Mouse (Mus musculus) bone marrow, adult 2 months (tissue): ENCODE results near the gene Sgms1.

Source experiments
- CTCF ChIP-seq: fragments of 200-500 bp; IDR thresholded peaks from 2 replicates; pipeline ENCODE4 v1.5.1; 2011; ENCODE audit warnings: low read length, control low read depth; ENCODE audit not compliant: control insufficient read depth, insufficient read depth
- POLR2A ChIP-seq: fragments of 200-500 bp; IDR thresholded peaks from 2 replicates; pipeline ENCODE4 v1.6.1; 2011; ENCODE audit warnings: low read depth, mild to moderate bottlenecking, control low read depth, low read length, borderline replicate concordance; ENCODE audit not compliant: control insufficient read depth

DNA sequence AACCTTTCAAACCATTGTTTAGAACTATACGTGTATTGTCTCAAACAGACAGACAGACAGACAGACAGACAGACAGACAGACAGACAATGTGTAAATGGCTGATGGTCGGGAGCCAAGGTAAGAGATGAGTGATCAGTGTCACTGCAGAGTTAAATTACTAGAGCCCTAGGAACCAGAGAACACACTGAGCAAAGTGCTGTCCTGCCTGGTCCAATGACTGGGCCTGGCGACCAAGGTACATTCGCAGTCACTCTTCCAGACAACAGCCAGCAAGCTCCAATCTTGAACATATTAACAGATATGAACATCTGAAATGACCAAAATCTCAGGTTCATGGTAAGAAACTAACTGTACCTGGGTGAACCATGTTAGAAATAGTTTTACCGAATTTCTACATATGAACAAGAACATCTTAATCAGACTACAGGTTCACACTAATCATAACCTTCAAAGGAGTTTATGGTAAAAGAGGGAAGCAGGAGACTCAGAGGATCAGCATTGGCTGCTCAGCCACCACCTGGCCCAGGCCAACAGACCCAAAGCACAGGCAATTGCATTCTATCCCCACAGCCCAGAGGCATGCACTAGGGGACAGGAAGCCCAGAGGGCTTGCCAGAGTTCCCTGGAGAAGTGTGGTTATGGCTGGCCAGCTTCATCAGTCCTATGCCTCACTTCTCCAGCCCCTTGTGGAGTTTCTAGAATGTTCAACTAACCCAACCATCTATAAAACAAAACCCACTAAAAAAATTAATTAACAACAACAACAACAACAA lies 104.6 kb downstream of the Sgms1 start:
- TF ChIP-seq CTCF (no peak), POLR2A (no peak)
